Mouse (Mus musculus) neutrophil, adult 5-6 weeks (primary cell): Measurements from ENCODE around the gene Fbln5. TPM values are rescaled to one million over a fixed set of nuclear protein-coding genes. Genes with fewer than 3 reads are reported as not detected.
A peak's percentile ranks its signal among the peaks of the same experiment; 100 is the strongest.

Source experiments
- ATAC-seq: fragments of 151-379, 151-347 bp; 2 replicates; pipeline ENCODE4 v1.8.0; 2017; ENCODE audit warnings: mild to moderate bottlenecking, moderate TSS enrichment; ENCODE audit not compliant: insufficient number of reproducible peaks, poor library complexity, low FRiP score, severe bottlenecking; ENCODE audit errors: extremely low read depth
- total RNA-seq: library from RNA; stranded (forward); fragments of 200-1000 nt; gene quantifications from 2 replicates; pipeline ENCODE4 v1.2.3, GENCODE M21; 2017

Fbln5 gene
- total RNA-seq, 1 experiment from 2014 or later, result not detected

DNA sequence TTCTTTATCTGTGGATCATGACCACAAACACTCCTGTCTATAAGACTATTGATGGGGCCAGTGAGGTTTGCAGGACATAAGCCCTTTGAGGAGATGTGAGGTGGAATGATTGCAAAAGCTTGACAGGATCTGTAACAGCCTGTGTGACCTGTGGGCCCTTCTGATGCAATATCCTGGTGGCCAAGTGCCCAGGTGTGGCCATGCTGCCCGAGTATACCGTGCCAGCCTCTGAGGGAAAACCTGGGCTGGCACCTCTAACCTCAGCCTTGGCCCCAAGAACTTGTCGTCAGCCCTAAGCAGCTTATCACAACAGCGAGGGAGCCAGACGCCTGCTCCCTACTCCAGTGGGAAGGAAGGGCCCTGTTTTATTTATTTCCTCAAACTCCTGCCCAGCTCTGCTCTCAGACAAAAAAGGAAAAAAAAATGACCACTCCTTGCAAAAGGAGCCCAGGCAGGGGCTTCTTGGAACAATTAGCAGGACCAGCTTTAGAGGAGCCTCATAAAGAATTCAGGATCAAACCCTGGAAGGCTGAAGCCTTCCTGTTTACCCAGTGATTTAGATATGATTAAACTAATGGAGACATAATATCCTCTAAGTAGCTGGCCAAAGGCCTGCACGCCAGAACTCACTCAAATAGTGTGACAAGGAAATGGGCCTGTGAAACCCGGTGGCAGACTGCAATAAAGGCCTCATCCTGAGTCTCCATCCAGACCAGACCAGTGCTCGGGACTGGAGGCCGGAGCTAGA is 51.4 kb downstream of the Fbln5 start:
- ATAC-seq, result no peak

DNA sequence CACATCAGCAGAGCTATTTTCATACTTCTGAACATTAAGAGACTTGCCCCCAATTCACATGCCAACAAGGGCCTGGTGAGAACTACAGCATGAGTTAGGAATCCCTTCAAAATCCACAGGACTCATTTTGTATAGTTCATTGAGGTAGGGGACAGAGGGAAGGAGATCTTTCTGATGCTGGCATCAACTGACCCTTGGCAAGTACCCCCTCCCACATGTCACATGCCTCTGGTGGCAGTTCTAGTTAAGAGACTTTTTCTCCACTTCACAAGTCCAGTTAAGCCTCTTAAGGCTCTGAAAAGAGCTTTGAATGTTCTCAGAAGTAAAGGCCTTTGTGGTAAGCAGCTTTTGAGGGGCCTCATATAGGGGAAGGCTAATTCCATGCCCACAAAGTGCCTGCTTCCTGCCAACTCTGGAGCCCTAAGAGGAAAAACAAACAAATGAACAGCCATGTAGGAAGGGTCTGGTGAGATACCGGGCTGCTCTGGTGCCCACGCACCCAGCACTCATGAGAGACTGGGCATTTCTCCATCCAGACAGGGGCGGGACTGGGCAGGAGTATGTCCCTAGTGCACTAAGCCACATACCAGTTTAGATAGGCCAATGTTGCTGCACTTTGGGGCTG is 52.5 kb downstream of the Fbln5 start:
- ATAC-seq, result no peak

DNA sequence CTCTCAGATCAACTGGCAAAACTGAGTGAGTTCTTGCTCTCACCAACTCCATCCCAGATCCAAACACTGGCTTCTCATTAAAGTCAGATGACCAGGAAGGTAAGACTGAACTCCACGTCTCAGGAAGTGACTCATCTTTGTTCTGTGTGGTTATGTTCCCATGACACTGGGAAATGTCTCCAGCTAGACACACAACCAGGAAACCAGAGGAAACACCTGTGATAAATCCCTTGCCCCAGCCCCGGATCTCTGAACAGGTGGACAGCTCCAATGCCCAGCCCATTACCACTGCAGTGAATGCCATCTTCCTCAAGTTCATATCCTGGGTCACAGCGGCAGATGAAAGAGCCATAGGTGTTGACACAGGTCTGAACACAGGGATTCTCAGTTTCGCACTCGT is 54.0 kb downstream of the Fbln5 start:
- ATAC-seq, result no peak

DNA sequence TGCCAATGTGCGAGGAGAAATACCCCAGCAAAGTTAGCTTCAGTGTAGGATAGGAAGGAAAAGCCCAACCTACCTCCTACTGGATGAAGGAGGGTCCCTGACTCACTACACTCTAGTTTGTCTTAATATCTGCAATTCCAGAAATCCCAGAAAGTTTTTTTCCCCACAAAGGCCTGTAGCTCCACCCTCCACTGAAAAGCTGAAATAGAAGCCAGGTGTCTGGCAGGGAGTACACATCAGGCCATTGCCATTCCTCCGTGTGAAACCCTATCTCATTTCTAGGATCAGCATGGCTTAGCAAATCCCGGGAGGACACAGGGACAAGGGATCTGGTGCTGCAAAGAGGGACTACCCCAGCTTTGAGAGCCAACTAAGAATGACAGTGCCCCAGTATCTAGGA is 55.8 kb downstream of the Fbln5 start:
- ATAC-seq, result no peak

DNA sequence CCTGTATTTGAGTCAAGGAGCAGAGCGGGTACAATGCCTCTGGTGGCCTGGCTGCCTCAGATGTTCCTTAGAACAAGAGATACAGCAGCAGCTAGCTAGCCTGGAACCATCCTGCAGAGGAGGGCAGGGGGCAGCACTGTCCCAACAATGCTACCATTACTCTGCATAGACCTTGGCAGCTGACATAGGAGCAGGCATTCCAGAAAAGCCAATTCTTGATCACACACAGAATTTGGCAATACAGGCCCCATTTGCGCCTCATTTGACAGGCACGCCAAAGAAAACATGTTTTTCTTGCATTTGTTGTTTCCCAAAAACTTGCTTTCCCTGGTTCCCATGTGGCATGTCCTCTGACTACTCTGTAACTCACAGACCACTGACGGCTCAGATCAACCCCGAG is 56.8 kb downstream of the Fbln5 start:
- no peak for ATAC-seq

DNA sequence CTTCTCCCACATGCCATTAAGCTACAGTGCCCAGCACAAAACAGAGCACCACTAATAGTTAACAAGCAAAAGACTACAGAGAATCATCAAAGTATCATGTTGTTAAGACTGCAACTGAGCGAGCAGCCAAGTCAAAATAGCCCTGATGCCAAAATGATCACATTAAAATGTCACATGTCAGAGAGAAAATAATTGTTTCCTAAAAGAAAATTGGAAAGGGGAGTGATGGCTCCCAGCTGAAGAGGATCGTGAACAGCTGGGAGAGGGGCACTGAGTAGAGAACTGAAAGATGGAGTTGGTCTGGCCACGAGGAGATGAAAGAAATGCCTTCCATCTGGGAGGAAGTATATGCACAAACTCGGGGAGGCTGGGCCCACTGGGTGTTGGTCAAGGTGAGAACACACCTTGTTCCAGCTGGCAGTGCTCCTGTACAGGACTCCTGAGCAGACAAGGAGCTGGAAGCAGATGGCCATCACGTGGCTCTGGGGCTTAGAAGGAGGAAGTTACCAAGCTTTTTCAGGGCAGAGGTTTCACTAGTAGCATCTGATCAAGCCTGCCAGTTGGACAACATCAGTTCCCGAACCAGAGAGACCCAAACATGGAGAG is 59.3 kb downstream of the Fbln5 start:
- no peak for ATAC-seq

DNA sequence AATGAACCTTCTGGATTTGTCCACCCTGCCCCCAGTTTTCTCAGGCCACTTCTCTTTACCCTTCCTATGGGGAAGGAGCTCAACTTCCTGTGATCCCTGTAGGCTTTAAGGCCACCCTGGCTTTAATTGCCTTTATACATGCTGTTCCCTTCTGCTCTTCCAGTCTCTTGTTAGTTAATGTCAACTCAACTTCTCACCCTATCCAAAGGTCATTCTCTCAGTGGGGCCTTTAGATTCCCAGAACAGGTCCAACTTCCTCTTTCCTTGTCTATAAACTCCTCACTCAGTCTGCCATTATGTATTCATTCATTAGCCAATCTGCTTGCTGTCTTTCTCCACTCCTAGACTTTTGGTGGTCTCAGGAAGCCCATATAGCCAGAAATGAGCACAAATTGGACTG is 60.2 kb downstream of the Fbln5 start:
- ATAC-seq, result no peak

DNA sequence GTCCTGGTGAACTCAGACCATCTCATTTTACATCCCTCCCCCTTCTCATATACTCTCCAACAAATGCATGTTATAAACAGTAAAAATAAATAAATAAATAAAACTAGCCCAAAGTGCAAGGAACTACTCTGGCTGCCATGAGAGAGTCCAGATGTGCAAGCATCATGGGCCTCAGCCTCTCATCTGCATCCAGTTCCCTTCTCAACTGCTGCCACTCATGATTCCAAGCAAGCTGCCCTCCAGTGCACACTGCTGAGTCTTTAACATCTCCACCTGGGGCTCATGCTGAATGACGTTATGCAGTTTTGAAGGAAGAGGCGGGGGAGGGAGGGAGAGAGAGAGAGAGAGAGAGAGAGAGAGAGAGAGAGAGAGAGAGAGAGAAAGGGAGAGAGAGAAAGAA is 76.5 kb downstream of the Fbln5 start:
- ATAC-seq, result no peak

DNA sequence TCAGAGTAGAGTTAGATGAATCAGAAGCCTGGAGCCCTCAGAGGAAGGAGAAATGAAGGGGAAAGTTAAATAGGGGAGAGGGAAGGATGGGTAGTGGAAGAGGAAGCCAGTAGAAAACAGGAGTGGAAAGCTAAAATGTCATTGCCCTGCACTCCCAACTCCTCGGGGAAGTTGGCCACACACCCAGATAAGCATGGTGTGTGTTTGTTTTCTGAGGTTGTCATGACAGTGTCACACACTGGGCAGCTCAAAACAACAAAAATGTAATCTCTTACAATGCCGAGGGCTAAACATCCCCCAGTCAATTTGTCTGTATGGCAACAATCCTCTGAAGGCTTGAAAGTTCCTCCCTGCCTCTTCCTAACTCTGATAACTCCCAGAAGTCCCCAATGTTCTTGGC is 78.4 kb downstream of the Fbln5 start:
- ATAC-seq, result no peak

DNA sequence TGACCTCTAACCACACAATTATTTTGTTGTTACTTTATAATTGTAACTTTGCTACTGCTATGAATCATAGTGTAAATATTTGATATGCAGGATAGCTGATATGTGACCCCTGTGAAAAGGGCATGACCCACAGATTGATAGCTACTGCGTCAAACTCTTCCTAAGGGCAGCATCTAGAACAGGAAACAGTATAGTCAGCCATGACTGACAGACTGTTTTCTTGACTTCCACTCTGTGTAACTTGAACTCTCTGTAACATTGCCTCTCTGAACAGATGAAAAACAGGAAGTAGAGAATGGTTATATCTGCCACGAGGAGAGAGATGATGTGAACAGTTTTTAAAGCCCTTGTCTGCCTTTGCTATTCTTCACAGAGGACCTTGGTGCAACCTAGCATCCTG is 78.8 kb downstream of the Fbln5 start:
- ATAC-seq, result no peak

DNA sequence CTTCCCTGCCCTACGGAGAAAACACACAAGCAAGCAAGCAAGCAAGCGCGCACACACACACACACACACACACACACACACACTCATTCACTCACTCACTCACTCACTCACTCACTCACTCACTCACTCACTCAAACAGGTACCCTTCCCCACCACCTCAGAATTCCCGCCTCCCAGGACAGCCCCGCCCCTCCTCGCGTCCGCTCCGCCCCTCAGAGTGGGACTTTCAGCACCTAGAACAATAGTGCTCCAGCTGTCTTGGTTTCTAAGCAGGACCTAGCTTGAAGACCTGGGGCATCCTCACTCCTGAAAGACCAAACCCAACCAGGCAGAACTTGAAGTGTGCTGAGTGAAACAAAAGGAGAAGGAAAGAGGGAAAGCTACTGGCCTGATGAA is 100.1 kb downstream of the Fbln5 start:
- no peak for ATAC-seq

DNA sequence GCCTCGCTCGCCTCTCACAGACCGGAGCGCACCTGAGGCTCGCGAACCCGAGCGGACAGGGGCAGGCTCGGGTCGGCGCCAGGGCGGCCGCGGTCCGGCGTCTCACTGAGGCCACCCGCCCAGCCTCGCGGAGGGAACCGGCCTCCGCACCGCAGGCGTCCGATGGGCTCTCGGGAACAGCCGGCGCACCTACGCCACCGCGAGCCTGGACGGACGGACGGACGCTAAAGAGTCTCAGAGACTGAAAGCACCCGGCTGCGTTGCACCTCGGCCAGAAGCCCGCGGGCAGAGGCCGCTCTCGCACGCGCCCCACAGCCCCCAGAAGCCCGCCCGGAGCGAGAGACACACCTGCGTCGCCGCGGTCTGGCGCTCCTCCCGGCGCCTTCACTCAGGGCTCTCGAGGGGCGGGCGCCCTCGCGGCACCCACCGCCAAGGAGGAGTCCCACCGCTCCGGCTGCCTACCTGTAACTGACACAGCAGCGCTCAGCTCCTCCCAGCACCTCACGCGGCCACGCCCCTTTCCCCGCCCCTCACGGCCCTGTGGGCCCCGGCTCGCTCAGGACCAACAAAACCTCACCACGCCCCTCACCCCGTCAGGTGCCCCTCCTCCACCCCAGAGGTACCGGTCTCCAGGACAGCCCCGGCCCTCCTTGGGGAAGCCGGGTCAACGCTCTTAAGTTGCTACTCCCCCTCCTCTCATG is 100.7 kb downstream of the Fbln5 start, which contains the start of gene Tc2n:
Gene Tc2n, minus strand, starts transcription at position 470 of the 701 bp plus-strand sequence.
- ATAC-seq, result 0 out of 2 replicates have a peak, but pooled peaks have one; percentile 13

DNA sequence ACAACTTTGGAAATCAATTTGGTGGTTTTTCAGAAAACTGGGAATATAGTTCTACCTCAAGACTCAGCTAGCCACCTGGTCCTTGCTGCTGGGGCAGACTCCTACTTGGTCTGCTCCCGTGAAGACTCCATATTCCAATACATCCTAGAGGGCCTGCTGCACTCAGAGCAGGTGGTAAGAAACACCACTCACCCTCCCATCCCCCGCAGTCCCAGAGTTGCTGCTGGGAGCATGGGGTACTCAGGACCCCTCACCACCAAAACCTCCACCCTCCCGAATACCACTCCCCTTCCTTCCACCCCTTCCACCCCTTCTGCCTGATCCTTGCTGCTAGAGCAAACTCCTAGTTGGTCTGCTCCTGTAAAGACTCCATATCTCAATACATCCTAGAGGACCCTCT is 119.7 kb downstream of the Fbln5 start:
- ATAC-seq, result no peak

Other genes with a start within 250 kb of the Fbln5 start
- gene Tc2n, start 100.5 kb downstream of the Fbln5 start, total RNA-seq, result 0.81 TPM in 1 of 2 replicates, not detected in the other
- 103 and 121 TPM in 2 replicates for gene Trip11, start 94.2 kb upstream of the Fbln5 start, total RNA-seq
- gene Atxn3, start 139.2 kb upstream of the Fbln5 start, total RNA-seq, result 59.1 and 60.3 TPM in 2 replicates
- gene Cpsf2, start 156.9 kb upstream of the Fbln5 start, total RNA-seq, result 63.7 and 64.7 TPM in 2 replicates